Mouse (Mus musculus): ENCODE data around the gene Pum1.

DNA sequence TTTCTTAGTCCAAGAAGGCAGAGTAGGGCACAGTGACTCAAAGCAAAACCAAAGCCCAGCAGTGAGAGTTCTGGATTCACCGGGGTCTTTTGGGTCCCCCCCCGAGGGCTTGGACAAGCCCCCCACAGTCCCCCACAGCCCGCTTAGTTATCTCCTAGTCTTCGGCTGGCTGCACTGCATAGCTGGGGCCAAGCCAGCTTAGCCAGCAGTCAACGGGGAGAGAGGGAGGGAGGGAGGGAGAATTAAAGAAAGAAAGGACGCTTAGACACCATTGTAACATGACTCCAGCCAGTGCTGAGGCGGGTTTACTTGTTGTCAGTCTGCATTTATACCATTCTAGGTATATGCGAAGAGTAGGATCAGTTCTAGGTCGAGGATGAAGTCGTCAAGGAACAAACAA lies 114.5 kb downstream of the Pum1 start:
- TF ChIP-seq CTCF (IDR thresholded peaks at IDR 0.05; ENCODE audit: low read depth, low read length), result no peak
- no peak for TF ChIP-seq POLR2AphosphoS5 (IDR thresholded peaks at IDR 0.05; ENCODE audit: insufficient replicate concordance, low read depth, low read length)
- TF ChIP-seq TAL1 (conservative IDR thresholded peaks at IDR 0.05; ENCODE audit: low read depth, low read length), result no peak

All from G1E (cell line).